Mouse (Mus musculus) kidney, postnatal 36 days (tissue): ENCODE measurements around the gene Phf11b.
"Not testable (repeated sequence)": the region's sequence is repeated elsewhere in the genome, so short reads cannot be mapped to it uniquely, and the experiment has no call there.

Source experiments
- DNase-seq, 2 experiments: peaks; one replicate each; pipeline ENCODE4 v3.0.0; 2021 to 2022; ENCODE audit warnings: mixed read lengths in 2 of 2

Phf11b gene

GRCm38 (mm10) chr14:59341189-59341588 is at the start of gene Phf11b:
TSS of gene Phf11b (minus strand) at chr14:59341351.
- DNase-seq = peak; percentile 21 to 33

GRCm38 (mm10) chr14:59390181-59390580 is 49.0 kb upstream of the Phf11b start:
- peak; percentile 13 to 50 for DNase-seq

GRCm38 (mm10) chr14:59389532-59389931 is 48.4 kb upstream of the Phf11b start:
- no peak for DNase-seq

GRCm38 (mm10) chr14:59370348-59371068 is 29.4 kb upstream of the Phf11b start:
- no peak for DNase-seq

GRCm38 (mm10) chr14:59366386-59367105 is 25.4 kb upstream of the Phf11b start:
- peak; percentile 1 to 17 for DNase-seq

- DNase-seq = peak; percentile 65 to 70
These were observed 24.1 kb upstream of the Phf11b start, which contains the start of gene Phf11d for GRCm38 (mm10) chr14:59365244-59365644. TSS of gene Phf11d (minus strand) at chr14:59365470.

GRCm38 (mm10) chr14:59339541-59339940 is 1.6 kb downstream of the Phf11b start:
- no peak for DNase-seq

- not testable (repeated sequence) for DNase-seq
These were observed 5.1 kb downstream of the Phf11b start for GRCm38 (mm10) chr14:59336056-59336455.

GRCm38 (mm10) chr14:59330499-59330898 is 10.7 kb downstream of the Phf11b start:
- DNase-seq = peak; percentile 13 to 31

- not testable (repeated sequence) for DNase-seq
These were observed 21.2 kb downstream of the Phf11b start for GRCm38 (mm10) chr14:59319970-59320369.

GRCm38 (mm10) chr14:59319036-59319435 is 22.1 kb downstream of the Phf11b start:
- DNase-seq = not testable (repeated sequence)

GRCm38 (mm10) chr14:59297391-59297790 is 43.8 kb downstream of the Phf11b start, which contains the start of gene Phf11a:
TSS of gene Phf11a (minus strand) at chr14:59297522.
- peak; percentile 14 to 20 for DNase-seq

- DNase-seq = not testable (repeated sequence)
These were observed 49.4 kb downstream of the Phf11b start for GRCm38 (mm10) chr14:59291769-59292168.

- not testable (repeated sequence) for DNase-seq
These were observed 66.2 kb downstream of the Phf11b start for GRCm38 (mm10) chr14:59274961-59275360.
